Mouse (Mus musculus) left cerebral cortex, postnatal 10 days (tissue): Measurements from ENCODE around the gene Sept11. TPM values are rescaled to one million over a fixed set of nuclear protein-coding genes. Genes with fewer than 3 reads are reported as not detected.

Source experiments
- DNase-seq, 2 experiments: peaks; one replicate each; pipeline ENCODE4 v3.0.0; 2021 to 2022; ENCODE audit warnings: low spot score in 2 of 2, mixed read lengths in 1 of 2; ENCODE audit errors: extremely low spot score in 1 of 2
- intact Hi-C: fragments of 180-260 bp; cut with DNase I; formaldehyde crosslinking; loops from one replicate; pipeline ENCODE4 v1.15.1; 2025
- total RNA-seq, 2 experiments: library from RNA; stranded (reverse); gene quantifications; 2 replicates each; pipeline ENCODE4 v1.2.3; 2021

The Sept11 gene
- total RNA-seq, 2 experiments from 2014 or later, result 198 to 200 TPM

GRCm38 (mm10) chr5:93145504-93145903 is 52.3 kb downstream of the Sept11 start:
- no peak for DNase-seq
- intact Hi-C loops, result no loop called here

GRCm38 (mm10) chr5:93149969-93150777 is 56.9 kb downstream of the Sept11 start:
- intact Hi-C loops, result no loop called here
- DNase-seq, result no peak

- intact Hi-C loops, result no loop called here
- DNase-seq, result no peak
These were observed 58.7 kb downstream of the Sept11 start for GRCm38 (mm10) chr5:93151985-93152384.

- intact Hi-C loops, result no loop called here
- DNase-seq, result no peak
These were observed 59.2 kb downstream of the Sept11 start for GRCm38 (mm10) chr5:93152451-93152850.

GRCm38 (mm10) chr5:93154401-93154800 is 61.2 kb downstream of the Sept11 start:
- no peak for DNase-seq
- intact Hi-C loops, result no loop called here

- intact Hi-C loops, result loop anchor here (2.0 to 10.0 kb wide), 2 partner anchors 69 to 199 kb away; no protein-coding TSS in a partner anchor
- DNase-seq, result peak in 1 of 2 experiments; percentile 45
These were observed 70.3 kb downstream of the Sept11 start for GRCm38 (mm10) chr5:93163541-93163940.

GRCm38 (mm10) chr5:93167919-93168516 is 74.8 kb downstream of the Sept11 start:
- no peak for DNase-seq
- intact Hi-C loops, result loop anchor here (5.0 to 10.0 kb wide), 4 partner anchors 171 to 486 kb away; partner anchors contain the start of gene Shroom3

- intact Hi-C loops, result loop anchor here (5.0 to 10.0 kb wide), 4 partner anchors 171 to 486 kb away; partner anchors contain the start of gene Shroom3
These were observed 75.4 kb downstream of the Sept11 start for GRCm38 (mm10) chr5:93168654-93169053.

GRCm38 (mm10) chr5:93171420-93171819 is 78.2 kb downstream of the Sept11 start:
- no peak for DNase-seq
- intact Hi-C loops, result no loop called here

More at GRCm38 (mm10) chr5:93168654-93169053, 75.4 kb downstream of the Sept11 start:
- no peak for DNase-seq

- intact Hi-C loops, result no loop called here
- DNase-seq, result no peak
These were observed 79.3 kb downstream of the Sept11 start for GRCm38 (mm10) chr5:93172536-93172935.

GRCm38 (mm10) chr5:93174675-93175074 is 81.4 kb downstream of the Sept11 start:
- no peak for DNase-seq
- intact Hi-C loops, result no loop called here

- no peak for DNase-seq
- intact Hi-C loops, result no loop called here
These were observed 85.4 kb downstream of the Sept11 start for GRCm38 (mm10) chr5:93178616-93179015.

- no peak for DNase-seq
- intact Hi-C loops, result no loop called here
These were observed 87.0 kb downstream of the Sept11 start for GRCm38 (mm10) chr5:93180252-93180651.

- DNase-seq, result no peak
- intact Hi-C loops, result no loop called here
These were observed 90.1 kb downstream of the Sept11 start for GRCm38 (mm10) chr5:93183311-93183710.

GRCm38 (mm10) chr5:93184548-93184947 is 91.3 kb downstream of the Sept11 start:
- intact Hi-C loops, result no loop called here
- no peak for DNase-seq

- no peak for DNase-seq
- intact Hi-C loops, result no loop called here
These were observed 96.4 kb downstream of the Sept11 start for GRCm38 (mm10) chr5:93189607-93190006.

- intact Hi-C loops, result no loop called here
- DNase-seq, result no peak
These were observed 97.2 kb downstream of the Sept11 start for GRCm38 (mm10) chr5:93190428-93190827.

GRCm38 (mm10) chr5:93198232-93198631 is 105.0 kb downstream of the Sept11 start:
- intact Hi-C loops, result no loop called here
- no peak for DNase-seq

GRCm38 (mm10) chr5:93201181-93201580 is 107.9 kb downstream of the Sept11 start:
- intact Hi-C loops, result loop anchor here (5.0 kb wide), 1 partner anchor 121 kb away; no protein-coding TSS in a partner anchor
- DNase-seq, result no peak
